Mouse (Mus musculus): ENCODE results near the gene Lbr.

- TF ChIP-seq POLR2A (IDR thresholded peaks at IDR 0.05; ENCODE audit: insufficient read depth, low read depth, low read length) (no peak), EP300 (IDR thresholded peaks at IDR 0.05; ENCODE audit: insufficient read depth, low read depth, low read length) (no peak), CTCF (IDR thresholded peaks at IDR 0.05) (no peak)
Observed at GRCm38 (mm10) chr1:181789952-181790351, 52.9 kb downstream of the Lbr start.
